Mouse (Mus musculus): ENCODE measurements around the gene Pi4ka. TPM values are rescaled to one million over a fixed set of nuclear protein-coding genes. Genes with fewer than 3 reads are reported as not detected.

Gene Pi4ka
- polyA plus RNA-seq, 1 experiment from 2014 or later: 28.0 TPM

DNA sequence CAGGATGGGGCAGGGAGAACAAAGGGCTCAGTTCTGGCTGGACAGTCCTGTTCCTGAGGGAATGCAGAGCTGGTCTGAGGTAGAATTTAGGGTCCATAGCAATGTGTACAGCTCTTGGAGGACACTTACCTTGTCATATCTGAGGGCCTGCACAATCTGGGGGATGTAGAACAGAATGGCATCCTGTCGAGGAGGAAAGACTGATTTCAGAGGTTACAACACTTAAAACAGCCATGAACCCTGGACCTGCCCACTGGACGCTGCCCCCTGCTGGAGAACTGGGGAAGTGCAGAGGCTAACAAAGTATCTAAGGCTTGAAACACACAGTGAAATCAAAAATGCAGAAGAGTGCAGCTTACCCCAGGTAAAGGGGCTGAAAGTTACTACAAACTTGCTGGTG is 113.4 kb downstream of the Pi4ka start:
- no peak overlapping the region for H3K4me3 ChIP-seq (ENCODE audit: low read length)
- H3K9me3 ChIP-seq (ENCODE audit: control insufficient read depth, low read length): no peaks in the 10 kb centered on the region
- no peaks in the 10 kb centered on the region for H3K27me3 ChIP-seq (ENCODE audit: control insufficient read depth, insufficient read depth, low read depth, low read length)
- WGBS: 0% methylated on average over 2 of the region's 2 CpGs
- H3K36me3 ChIP-seq (ENCODE audit: control insufficient read depth, insufficient read depth, low read length): peaks cover 5% of the 10 kb centered on the region
- peak; percentile 43; the same call in 1 of the 2 replicates for ATAC-seq (ENCODE audit: low read depth)
- H3K9ac ChIP-seq (ENCODE audit: low read length): no peak overlapping the region
- no peak overlapping the region for H3K4me2 ChIP-seq (ENCODE audit: low read depth, low read length)
- no peaks in the 10 kb centered on the region for H3K4me1 ChIP-seq (replicated peaks; ENCODE audit: control insufficient read depth, insufficient read depth, low read length)
- no peak overlapping the region for H3K27ac ChIP-seq (ENCODE audit: low read length)

DNA sequence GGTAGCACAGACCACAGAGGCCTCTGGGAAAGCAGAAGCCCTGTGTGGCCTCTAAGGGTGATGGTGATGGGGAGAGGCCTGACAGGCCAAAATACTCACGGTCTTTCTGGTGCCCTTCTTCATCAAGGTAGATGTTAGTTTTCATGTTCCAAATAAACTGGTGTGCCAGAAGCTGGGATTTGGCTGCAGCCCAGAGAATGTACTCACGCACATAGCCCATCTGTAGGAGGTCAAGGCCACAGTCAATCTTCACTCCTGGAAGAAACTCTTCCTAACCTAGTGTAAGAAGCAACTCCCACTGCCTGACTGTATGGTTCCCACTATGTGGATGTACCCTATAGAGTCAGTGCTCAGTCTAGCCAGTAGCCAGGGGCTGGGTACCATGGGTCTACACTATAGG is 115.1 kb downstream of the Pi4ka start:
- Histone ChIP-seq H3K36me3 (ENCODE audit: control insufficient read depth, insufficient read depth, low read length) (peaks cover 3% of the 10 kb centered on the region), H3K9ac (ENCODE audit: low read length) (no peak overlapping the region), H3K4me3 (ENCODE audit: low read length) (no peak overlapping the region), H3K9me3 (ENCODE audit: control insufficient read depth, low read length) (no peaks in the 10 kb centered on the region), H3K4me2 (ENCODE audit: low read depth, low read length) (no peak overlapping the region), H3K27me3 (ENCODE audit: control insufficient read depth, insufficient read depth, low read depth, low read length) (no peaks in the 10 kb centered on the region), H3K27ac (ENCODE audit: low read length) (no peak overlapping the region), H3K4me1 (replicated peaks; ENCODE audit: control insufficient read depth, insufficient read depth, low read length) (no peaks in the 10 kb centered on the region)
- WGBS: 87% methylated on average over 2 of the region's 2 CpGs
- ATAC-seq (ENCODE audit: low read depth): no peak

GRCm38 (mm10) chr16:17287103-17287502 is 119.0 kb downstream of the Pi4ka start:
- Histone ChIP-seq H3K4me1 (replicated peaks; ENCODE audit: control insufficient read depth, insufficient read depth, low read length) (no peaks in the 10 kb centered on the region), H3K4me2 (ENCODE audit: low read depth, low read length) (no peak overlapping the region), H3K27ac (ENCODE audit: low read length) (no peak overlapping the region), H3K36me3 (ENCODE audit: control insufficient read depth, insufficient read depth, low read length) (peaks cover 8% of the 10 kb centered on the region), H3K9ac (ENCODE audit: low read length) (no peak overlapping the region), H3K4me3 (ENCODE audit: low read length) (no peak overlapping the region), H3K9me3 (ENCODE audit: control insufficient read depth, low read length) (no peaks in the 10 kb centered on the region), H3K27me3 (ENCODE audit: control insufficient read depth, insufficient read depth, low read depth, low read length) (no peaks in the 10 kb centered on the region)
- ATAC-seq (ENCODE audit: low read depth): no peak
- 84% methylated on average over 2 of the region's 2 CpGs for WGBS

DNA sequence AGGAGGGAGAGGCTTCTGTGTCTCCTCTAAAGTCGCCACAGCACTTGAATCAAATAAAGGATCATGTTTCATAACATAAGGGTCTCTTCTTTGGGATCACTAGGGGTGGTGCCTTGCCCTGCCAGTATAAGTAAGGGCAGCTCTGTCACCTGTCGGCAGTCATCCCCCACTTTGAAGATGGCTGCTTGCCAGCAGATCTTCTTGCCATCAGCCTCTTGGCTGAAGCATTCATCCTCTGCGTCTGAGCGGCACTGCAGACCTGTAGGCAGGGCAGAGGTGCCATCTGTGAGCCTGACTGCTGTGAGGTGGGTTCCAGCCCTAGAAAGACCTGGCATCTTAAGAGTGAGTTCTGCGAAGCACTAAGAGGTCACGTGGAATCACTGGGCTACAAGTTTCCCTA is 123.0 kb downstream of the Pi4ka start:
- no peak for ATAC-seq (ENCODE audit: low read depth)
- Histone ChIP-seq H3K4me1 (replicated peaks; ENCODE audit: control insufficient read depth, insufficient read depth, low read length) (no peaks in the 10 kb centered on the region), H3K27me3 (ENCODE audit: control insufficient read depth, insufficient read depth, low read depth, low read length) (peaks cover 5% of the 10 kb centered on the region), H3K36me3 (ENCODE audit: control insufficient read depth, insufficient read depth, low read length) (peaks cover 11% of the 10 kb centered on the region), H3K4me3 (ENCODE audit: low read length) (no peak overlapping the region), H3K9me3 (ENCODE audit: control insufficient read depth, low read length) (no peaks in the 10 kb centered on the region), H3K4me2 (ENCODE audit: low read depth, low read length) (no peak overlapping the region), H3K27ac (ENCODE audit: low read length) (no peak overlapping the region), H3K9ac (ENCODE audit: low read length) (no peak overlapping the region)
- 61% methylated on average over 6 of the region's 6 CpGs for WGBS

GRCm38 (mm10) chr16:17280471-17280870 is 125.6 kb downstream of the Pi4ka start:
- Histone ChIP-seq H3K4me1 (replicated peaks; ENCODE audit: control insufficient read depth, insufficient read depth, low read length) (peaks cover 18% of the 10 kb centered on the region), H3K4me2 (ENCODE audit: low read depth, low read length) (no peak overlapping the region), H3K27me3 (ENCODE audit: control insufficient read depth, insufficient read depth, low read depth, low read length) (peaks cover 19% of the 10 kb centered on the region), H3K9me3 (ENCODE audit: control insufficient read depth, low read length) (no peaks in the 10 kb centered on the region), H3K36me3 (ENCODE audit: control insufficient read depth, insufficient read depth, low read length) (peaks cover 7% of the 10 kb centered on the region), H3K9ac (ENCODE audit: low read length) (no peak overlapping the region), H3K27ac (ENCODE audit: low read length) (no peak overlapping the region), H3K4me3 (ENCODE audit: low read length) (no peak overlapping the region)
- WGBS: 91% methylated on average over 11 of the region's 11 CpGs
- no peak for ATAC-seq (ENCODE audit: low read depth)

DNA sequence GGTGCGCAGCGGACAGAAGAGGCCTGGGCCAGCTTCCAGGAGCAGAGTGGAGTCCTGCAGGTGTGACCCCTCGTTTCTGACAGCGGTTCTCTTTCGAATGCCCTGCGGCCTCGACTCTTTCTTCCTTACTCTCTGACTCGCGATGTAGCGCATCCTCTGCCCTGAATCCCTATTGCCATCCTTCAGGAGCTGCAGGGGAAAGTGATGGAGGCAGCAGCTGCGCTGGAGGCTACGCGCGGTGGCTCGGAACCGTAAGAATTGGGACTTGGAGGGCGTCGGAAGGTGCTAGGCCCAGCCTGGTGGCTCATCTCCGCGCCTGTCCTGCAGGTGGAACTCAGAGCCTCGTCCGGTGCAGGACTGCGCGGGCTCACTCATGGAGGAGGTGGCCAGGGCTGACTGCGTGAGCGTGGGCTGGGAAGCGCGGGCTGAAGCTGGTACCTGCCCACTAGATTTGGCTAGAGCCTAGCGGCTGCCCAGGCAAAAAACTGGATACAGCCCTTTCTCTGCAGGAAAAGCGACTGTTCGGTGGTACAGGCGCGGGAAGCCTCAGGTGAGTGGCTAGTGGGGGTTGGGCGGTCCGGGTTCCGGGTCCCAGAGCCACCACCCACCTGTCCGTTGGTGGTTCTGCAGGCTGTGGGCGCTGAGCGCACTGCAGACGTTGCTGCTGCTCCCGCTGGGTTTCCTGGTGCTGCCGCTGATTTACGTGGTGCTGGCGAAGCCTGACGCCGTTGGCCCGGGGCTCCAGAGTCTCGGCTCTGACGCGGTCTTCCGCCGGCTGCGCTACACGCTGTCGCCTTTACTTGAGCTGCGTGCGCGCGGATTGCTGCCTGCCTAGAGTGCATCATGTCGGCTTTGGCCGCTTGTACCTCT is 128.5 kb downstream of the Pi4ka start:
- H3K9ac ChIP-seq (ENCODE audit: low read length): peak overlapping the region; percentile 51; the same call in 1 of the 2 replicates
- 2% methylated on average over 61 of the region's 61 CpGs for WGBS
- peak overlapping the region; percentile 71 for H3K4me3 ChIP-seq (ENCODE audit: low read length)
- peak overlapping the region; percentile 99 for H3K4me2 ChIP-seq (ENCODE audit: low read depth, low read length)
- peaks cover 19% of the 10 kb centered on the region for H3K27me3 ChIP-seq (ENCODE audit: control insufficient read depth, insufficient read depth, low read depth, low read length)
- H3K36me3 ChIP-seq (ENCODE audit: control insufficient read depth, insufficient read depth, low read length): peaks cover 5% of the 10 kb centered on the region
- H3K27ac ChIP-seq (ENCODE audit: low read length): no peak overlapping the region
- 0 out of 2 replicates have a peak, but pooled peaks have one; percentile 18 for ATAC-seq (ENCODE audit: low read depth)
- H3K4me1 ChIP-seq (replicated peaks; ENCODE audit: control insufficient read depth, insufficient read depth, low read length): peaks cover 18% of the 10 kb centered on the region
- no peaks in the 10 kb centered on the region for H3K9me3 ChIP-seq (ENCODE audit: control insufficient read depth, low read length)

DNA sequence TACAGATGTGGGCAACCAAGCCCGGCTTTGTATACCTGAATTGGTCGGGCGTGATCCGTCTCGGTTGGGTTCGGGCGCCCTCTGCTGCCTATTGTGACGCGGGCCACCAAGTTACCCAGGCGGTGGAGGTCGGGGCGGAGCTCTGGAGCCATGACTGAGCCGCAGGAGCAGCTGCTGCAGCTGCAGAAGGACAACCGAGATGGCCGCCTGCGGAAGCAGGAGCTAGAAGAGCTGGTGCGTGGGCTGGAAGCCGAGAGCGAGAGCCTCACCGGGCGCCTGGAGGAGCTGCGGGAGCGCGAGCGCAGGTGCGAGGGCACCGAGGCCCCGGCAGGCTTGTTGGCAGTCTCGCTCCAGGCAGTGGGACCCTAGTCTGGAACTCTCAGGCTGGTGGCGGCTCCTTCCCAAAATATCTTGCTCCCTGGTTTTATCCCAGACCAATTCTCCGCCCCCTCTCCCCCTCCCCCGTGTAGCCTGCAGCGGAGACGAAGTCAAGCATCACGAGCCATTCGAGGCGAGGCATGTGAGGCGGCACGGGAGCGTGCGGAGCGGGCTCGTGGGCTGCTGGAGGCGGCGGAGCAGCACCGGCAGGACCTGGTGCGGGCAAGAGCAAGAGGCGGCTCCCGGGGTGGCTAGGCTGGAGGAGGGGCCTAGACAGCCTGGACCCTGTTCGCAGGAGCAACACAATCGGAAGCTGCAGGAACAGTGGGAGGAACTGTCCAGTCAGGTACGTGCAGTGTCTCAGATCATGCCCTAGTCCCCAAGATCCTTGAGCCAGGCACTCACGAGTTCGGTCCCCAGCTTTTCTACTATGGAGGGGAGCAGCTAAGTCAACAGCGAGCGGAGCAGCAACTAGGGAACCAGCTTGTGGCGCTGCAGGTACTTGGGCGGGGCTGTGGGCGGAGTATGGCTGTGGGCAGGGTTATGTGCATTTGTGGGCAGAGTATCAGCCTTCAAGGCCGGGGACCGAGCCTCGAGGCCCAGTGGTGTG is 129.7 kb downstream of the Pi4ka start:
- Histone ChIP-seq H3K36me3 (ENCODE audit: control insufficient read depth, insufficient read depth, low read length) (peaks cover 5% of the 10 kb centered on the region), H3K4me2 (ENCODE audit: low read depth, low read length) (peak overlapping the region; percentile 99)
- peak; percentile 88 for ATAC-seq (ENCODE audit: low read depth)

GRCm38 (mm10) chr16:17275721-17276120 is 130.4 kb downstream of the Pi4ka start, which contains the start of gene Tmem191c:
Gene Tmem191c (plus strand): TSS chr16:17276077.
- no peak for ATAC-seq (ENCODE audit: low read depth)
- Histone ChIP-seq H3K4me1 (replicated peaks; ENCODE audit: control insufficient read depth, insufficient read depth, low read length) (peaks cover 18% of the 10 kb centered on the region), H3K4me2 (ENCODE audit: low read depth, low read length) (peak within 1 kb of the TSS; percentile 99), H3K36me3 (ENCODE audit: control insufficient read depth, insufficient read depth, low read length) (peaks cover 5% of the 10 kb centered on the region), H3K27ac (ENCODE audit: low read length) (peak within 1 kb of the TSS; percentile 54), H3K27me3 (ENCODE audit: control insufficient read depth, insufficient read depth, low read depth, low read length) (peaks cover 19% of the 10 kb centered on the region), H3K9ac (ENCODE audit: low read length) (peak within 1 kb of the TSS; percentile 69), H3K4me3 (ENCODE audit: low read length) (peak within 1 kb of the TSS; percentile 71), H3K9me3 (ENCODE audit: control insufficient read depth, low read length) (0 out of 2 replicates have a peak, but pooled peaks cover 2% of the 10 kb centered on the region)
- WGBS: 51% methylated on average over 7 of the region's 7 CpGs

More for the DNA sequence above, 129.7 kb downstream of the Pi4ka start:
- WGBS: under 1% methylated on average over 62 of the region's 62 CpGs
- Histone ChIP-seq H3K27ac (ENCODE audit: low read length) (peak overlapping the region; percentile 54), H3K9ac (ENCODE audit: low read length) (peak overlapping the region; percentile 69), H3K27me3 (ENCODE audit: control insufficient read depth, insufficient read depth, low read depth, low read length) (peaks cover 19% of the 10 kb centered on the region), H3K9me3 (ENCODE audit: control insufficient read depth, low read length) (no peaks in the 10 kb centered on the region), H3K4me1 (replicated peaks; ENCODE audit: control insufficient read depth, insufficient read depth, low read length) (peaks cover 18% of the 10 kb centered on the region), H3K4me3 (ENCODE audit: low read length) (peak overlapping the region; percentile 71)

All from lung, embryonic 16.5 days (tissue).